Mouse (Mus musculus): Measurements from ENCODE around the gene Coq5.

The Coq5 gene

DNA sequence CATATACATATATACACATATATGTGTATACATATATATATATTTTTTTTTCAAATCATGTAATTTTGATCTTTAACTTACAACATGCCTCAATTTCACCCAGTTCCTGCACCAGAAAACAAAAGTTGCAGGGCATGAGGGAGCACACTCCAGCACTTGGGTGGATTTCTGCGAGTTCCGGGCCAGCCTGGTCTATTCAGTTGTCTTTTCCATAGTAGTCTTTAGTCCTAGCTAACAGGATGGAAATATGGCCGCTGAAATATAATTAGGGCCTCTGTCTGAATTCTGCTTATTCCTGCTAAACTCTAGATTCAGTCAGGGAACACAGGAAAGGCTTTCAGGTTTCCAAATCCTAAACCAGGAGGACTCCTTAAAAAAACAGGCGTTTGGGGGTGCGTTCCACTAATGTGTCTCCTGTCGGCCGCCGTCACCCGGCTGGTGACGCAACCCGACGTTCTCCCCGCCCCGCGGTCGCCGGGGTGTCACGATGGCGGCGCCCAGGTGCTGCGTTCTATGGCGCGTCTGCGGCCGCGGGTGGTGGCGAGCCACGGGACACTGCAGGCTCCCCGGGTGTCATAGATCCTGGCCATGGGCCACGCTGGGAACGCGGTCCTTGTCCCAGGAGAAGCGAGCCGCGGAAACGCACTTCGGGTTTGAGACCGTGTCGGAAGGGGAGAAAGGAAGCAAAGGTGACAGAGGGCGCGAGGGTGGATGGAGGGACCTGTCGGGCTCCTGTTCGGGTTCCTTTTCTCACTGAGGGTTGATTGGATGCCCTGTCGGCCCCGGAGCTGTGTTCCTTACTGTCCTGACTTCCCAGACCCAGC, at the start of gene Coq5:
Gene Coq5, plus strand, starts transcription at position 441 of the 824 bp plus-strand sequence.
- DNase-seq, result peak; percentile 92

- DNase-seq, result no peak
Observed at GRCm38 (mm10) chr5:115230830-115231551, 48.5 kb upstream of the Coq5 start.

- DNase-seq, result no peak
Observed at GRCm38 (mm10) chr5:115231552-115232120, 47.8 kb upstream of the Coq5 start.

DNA sequence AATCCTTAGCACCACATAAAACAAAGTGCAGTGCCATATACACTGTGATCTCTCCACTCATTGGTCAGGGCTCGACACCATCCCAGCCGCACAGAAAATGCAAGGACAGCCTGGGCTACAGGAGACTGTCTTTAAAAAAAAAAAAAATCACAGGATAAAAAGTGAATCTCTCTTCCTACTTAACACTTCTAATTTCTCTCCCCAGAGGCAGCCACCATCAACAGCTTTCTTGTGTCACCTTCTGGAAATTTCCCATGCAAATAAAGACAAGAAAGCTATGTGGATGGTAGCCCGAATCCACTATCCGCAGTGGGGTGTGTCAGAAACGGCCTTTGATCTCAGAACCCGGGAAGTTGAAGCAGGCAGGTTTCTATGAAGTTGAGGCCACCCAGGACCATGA, 47.0 kb upstream of the Coq5 start:
- DNase-seq, result no peak

DNA sequence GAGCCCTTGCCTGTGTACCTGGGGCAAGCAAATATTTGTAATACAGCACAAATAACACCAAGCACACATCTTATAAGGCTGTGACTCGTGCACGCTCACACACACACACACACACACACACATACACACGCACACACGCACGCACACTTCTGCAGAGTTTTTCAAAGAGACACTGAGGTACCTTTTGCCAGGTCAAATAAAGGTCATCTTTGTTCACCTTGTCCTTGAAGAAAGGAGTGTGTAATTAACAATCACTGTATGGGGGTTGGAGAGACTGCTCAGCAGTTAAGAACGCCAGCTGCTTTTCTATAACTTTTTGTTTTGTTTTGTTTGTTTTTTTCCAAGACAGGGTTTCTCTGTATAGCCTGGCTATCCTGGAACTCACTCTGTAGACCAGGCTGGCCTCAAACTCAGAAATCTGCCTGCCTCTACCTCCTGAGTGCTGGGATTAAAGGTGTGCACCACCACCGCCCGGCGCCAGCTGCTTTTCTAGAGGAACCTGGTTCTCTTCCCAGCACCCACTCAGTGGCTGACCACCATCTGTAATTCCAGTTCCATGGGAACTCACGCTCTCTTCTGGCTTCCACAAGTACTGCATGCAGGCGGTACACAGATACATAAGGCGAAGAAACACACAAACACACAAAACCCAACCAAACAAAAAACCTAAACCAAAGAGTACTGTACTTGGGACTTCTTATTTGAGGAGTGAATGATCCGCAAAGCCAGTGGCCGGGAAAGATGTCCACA, 46.3 kb upstream of the Coq5 start:
- no peak for DNase-seq

DNA sequence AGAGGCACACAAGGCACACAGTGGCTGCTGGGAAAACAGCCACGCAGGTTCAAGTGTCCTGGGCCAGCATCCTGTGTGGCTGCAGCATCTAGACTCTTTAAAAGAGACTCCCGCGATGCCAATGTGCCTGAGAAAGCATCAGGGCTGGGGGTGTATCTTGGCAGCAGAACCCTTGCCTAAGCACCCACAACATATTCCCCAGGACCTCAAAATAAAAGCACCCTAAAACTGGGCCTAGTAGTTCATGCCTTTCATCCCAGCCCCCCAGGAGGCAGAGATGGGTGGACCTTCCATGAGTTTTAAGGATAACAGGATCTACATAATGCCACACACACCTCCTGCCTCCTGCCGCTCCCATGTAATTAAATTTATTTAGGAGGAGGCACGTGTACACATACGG, 44.9 kb upstream of the Coq5 start:
- no peak for DNase-seq

GRCm38 (mm10) chr5:115235323-115235771, 44.1 kb upstream of the Coq5 start:
- peak; percentile 65 for DNase-seq

- peak; percentile 92 for DNase-seq
Observed at GRCm38 (mm10) chr5:115235786-115236263, 43.6 kb upstream of the Coq5 start, which contains the start of gene Pop5. Pop5 (plus strand) TSS chr5:115235836.

DNA sequence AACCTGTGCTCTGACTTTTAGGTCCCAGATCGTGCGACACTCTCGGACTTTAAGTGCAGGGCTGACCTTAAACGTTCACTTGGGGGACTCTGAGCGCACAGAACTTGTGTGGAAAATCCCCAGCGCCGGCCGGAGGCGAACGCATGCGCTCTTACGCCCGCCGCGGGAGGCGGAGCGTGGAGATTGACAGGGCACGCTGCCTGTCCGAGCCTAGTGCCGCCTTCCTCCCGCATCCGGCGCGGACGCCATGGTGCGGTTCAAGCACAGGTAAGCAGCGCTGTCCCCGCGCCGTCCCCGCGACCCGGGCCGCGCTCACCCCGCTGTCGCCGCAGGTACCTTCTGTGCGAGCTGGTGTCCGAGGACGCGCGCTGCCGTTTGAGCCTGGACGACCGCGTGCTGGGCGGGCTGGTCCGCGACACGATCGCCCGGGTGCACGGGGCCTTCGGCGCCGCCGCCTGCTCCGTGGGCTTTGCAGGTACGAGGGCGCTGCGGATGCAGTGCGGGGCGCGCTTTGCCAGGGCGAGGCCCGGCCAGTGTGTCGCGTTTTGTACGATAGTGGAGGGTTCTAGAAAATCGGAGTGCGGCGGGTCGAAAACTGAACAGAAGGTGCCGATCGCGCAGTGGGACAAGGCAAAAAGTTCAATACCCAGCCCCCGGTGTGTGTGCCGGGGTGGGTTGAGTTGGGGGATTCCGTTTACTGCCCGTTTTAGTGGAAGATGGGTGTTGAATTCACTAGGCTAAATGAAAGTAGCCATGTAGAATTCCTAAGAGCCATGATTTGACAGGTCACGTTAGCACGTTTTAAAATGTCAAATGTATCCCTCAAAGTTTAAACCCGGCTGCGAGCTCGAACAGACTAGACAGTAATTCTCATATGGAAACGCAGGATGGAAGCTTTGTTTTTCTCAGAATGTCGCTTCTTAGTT, 41.4 kb upstream of the Coq5 start:
- DNase-seq, result peak; percentile 96

- DNase-seq, result peak; percentile 43
Observed at GRCm38 (mm10) chr5:115238729-115239195, 40.7 kb upstream of the Coq5 start.

- no peak for DNase-seq
Observed at GRCm38 (mm10) chr5:115240191-115240590, 39.3 kb upstream of the Coq5 start.

GRCm38 (mm10) chr5:115255472-115255871, 24.0 kb upstream of the Coq5 start:
- DNase-seq, result no peak

DNA sequence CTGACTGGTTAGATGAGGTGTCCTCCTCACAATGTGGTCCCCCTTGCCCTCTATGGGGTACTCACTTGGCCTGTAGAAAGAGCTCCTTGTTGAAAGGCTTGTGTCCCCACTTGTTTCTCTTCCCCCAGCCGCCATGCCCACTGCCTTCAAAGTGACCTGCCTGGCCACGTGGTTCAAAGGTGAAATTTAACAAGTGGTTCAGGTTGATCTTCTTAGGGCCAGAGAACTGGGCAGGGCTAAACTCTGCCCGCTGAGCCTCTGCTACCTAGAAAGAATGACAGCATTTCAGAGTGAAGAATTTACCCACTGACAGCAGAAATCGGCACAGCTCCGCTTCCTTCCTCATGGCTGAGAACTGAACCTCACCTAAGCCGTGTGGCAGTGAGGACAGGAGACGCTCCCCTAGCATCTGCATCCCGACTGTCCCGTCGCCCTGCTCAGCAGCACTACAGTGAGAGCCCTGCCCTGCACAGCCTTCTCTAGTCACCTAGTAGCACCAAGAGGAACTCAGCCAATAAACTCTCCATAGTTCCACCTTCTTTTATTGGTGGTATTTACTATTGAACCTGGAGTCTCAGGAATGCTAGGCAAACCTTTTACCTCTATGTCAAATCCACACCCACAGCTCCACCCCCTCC, 22.4 kb upstream of the Coq5 start:
- no peak for DNase-seq

DNA sequence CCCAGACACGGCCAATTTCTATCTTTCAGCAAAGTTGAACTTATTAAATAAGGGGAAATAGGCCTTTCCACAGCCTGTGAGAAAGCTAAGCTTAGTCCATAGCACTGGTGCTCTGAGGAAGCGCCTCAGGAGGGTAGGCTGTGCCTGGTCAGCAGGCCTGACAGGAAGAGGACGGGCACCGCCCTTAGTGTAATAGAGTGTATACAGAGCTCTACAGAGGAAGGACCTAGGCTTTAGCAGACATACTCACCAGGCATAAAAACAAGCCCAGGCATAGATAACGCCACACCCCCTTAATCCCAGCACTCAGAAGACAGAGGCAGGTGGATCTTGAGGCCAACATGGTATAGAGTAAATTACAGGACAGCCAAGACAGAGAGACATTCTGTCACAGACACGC, 19.1 kb upstream of the Coq5 start:
- no peak for DNase-seq

DNA sequence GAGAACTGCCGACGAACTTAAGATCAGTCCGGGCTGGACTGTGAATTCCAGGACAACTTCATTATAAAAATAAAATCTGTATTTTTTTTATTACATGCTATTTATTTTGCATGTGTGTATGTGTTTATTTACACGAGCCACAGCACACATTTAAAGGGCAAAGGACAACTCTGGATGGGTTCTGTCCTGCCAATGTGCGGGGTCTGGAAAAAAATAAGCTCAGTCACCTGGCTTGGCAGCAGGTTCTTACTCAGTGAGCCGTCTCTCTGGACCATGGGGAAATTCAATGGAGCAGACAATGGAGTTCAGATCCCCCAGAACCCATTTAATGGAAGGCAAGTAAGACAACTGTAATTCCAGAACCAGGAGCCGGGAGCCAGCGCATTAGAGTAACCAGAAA, 18.3 kb upstream of the Coq5 start:
- DNase-seq, result no peak

- DNase-seq, result no peak
Observed at GRCm38 (mm10) chr5:115261880-115262279, 17.6 kb upstream of the Coq5 start.

GRCm38 (mm10) chr5:115262502-115263291, 16.8 kb upstream of the Coq5 start:
- DNase-seq, result peak; percentile 6

DNA sequence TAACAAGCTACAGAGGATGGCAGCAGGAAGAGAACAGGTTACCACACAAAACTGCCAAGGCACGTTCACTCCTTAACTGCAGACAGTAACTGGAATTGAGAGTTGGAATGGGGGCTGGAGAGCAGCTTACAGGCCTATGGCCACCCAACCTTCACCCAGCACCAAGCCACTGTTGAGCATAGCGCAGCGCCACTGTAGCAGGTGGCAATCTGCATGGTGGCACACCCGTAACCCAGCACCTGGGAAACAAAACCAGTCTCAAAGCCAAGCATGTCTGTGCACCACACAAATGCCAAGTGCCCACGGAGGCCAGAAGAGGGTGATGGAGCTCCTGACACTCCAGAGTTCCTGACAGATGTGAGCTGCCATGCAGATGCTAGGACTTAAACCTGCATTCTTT, 13.1 kb upstream of the Coq5 start:
- no peak for DNase-seq

- DNase-seq, result no peak
Observed at GRCm38 (mm10) chr5:115266787-115267468, 12.5 kb upstream of the Coq5 start.
